Comparison of ENCODE assay signal across 27 mouse cellular contexts in the genomic region with DNA sequence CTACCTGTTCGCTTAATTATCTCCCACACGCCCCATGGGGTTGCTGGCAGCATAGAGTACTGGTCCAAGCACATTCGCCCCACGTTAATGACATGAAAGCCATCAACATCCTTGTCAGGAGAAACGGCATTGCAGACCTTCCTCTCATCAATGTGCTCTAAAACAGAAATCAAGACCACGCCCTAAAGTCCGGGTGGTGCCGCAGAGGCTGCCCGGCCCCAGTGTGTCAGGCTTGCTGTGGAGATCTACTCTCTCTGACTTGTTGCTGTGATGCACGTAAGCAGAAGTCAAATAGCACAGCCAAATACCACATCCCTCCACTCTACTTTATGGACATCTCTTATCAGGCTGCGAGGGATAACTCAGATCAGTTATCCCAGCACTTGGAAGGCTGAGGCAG. TPM values are rescaled to one million over a fixed set of nuclear protein-coding genes. Genes with fewer than 3 reads are reported as not detected.
DNase-seq lines count a peak whose midpoint lies in the region; ATAC-seq and TF ChIP-seq lines count a peak whose summit lies in the region.
"Had no signal": no experiment of that assay in that cellular context is flagged by ENCODE, and none has a peak within 500 bp of the region (broad histone marks: within the 10 kb centered on the region; RNA-seq: fewer than 3 reads in every experiment).

No protein-coding gene starts in this region.

- ATAC-seq in intestine, postnatal 0 days, result no peak
- no peak for ATAC-seq in intestine, embryonic 16.5 days
- ATAC-seq in liver, embryonic 15.5 days (ENCODE audit: insufficient read depth), result no peak
- ATAC-seq in forebrain, embryonic 16.5 days, result no peak
- ATAC-seq: forebrain, embryonic 15.5 days had no signal

- no peak for TF ChIP-seq CTCF in intestine, postnatal 0 days (IDR thresholded peaks at IDR 0.05; ENCODE audit: low read depth)

- peak; percentile 19 for DNase-seq in CD4-positive helper T cell, adult 2 months (ENCODE audit: low read depth, low spot score)
- peak; percentile 38 for DNase-seq in induced T-regulatory cell, adult 2 months (ENCODE audit: low read depth)
- DNase-seq in gastrocnemius, adult 18-20 months (ENCODE audit: low spot score), result no peak
- no peak for DNase-seq in thymus, postnatal 14 days
- DNase-seq: adrenal gland, adult 8-10 months; adrenal gland, postnatal 25 days; B cell, adult 2 months; cerebellum, adult 11-12 months; cerebellum, adult 8-10 months; cerebellum, postnatal 10 days; cerebellum, postnatal 36 days; gastrocnemius, adult 2 months; gastrocnemius, postnatal 14 days; heart, adult 18-20 months; heart, postnatal 10 days; heart, postnatal 4 days had no signal

- peaks cover 20% of the 10 kb centered on the region; the same call in 1 of the 2 replicates for H3K36me3 ChIP-seq in intestine, postnatal 0 days (ENCODE audit: control insufficient read depth, insufficient read depth)
- H3K36me3 ChIP-seq in intestine, embryonic 16.5 days (ENCODE audit: control insufficient read depth, insufficient read depth, low read length), result peaks cover 8% of the 10 kb centered on the region
- H3K36me3 ChIP-seq in liver, embryonic 15.5 days (replicated peaks), result peaks cover 73% of the 10 kb centered on the region
- H3K36me3 ChIP-seq in forebrain, embryonic 16.5 days (ENCODE audit: control insufficient read depth, insufficient read depth), result peaks cover 15% of the 10 kb centered on the region

- H3K4me3 ChIP-seq in intestine, postnatal 0 days (ENCODE audit: low read depth, low read length), result no peak overlapping the region
- H3K4me3 ChIP-seq in intestine, embryonic 16.5 days (ENCODE audit: low read length), result no peak overlapping the region
- H3K4me3 ChIP-seq in liver, embryonic 15.5 days (replicated peaks), result no peak overlapping the region
- H3K4me3 ChIP-seq in forebrain, embryonic 16.5 days (replicated peaks; ENCODE audit: low read length), result no peak overlapping the region
- H3K4me3 ChIP-seq: forebrain, embryonic 12.5 days; forebrain, embryonic 15.5 days; gastrocnemius, adult 2 months; heart, embryonic 12.5 days; heart, embryonic 15.5 days; hindbrain, embryonic 12.5 days; hindbrain, embryonic 15.5 days; intestine, embryonic 15.5 days had no signal

- H3K27ac ChIP-seq in intestine, postnatal 0 days (ENCODE audit: low read depth, low read length), result peak overlapping the region; percentile 73; the same call in 1 of the 2 replicates
- no peak overlapping the region for H3K27ac ChIP-seq in intestine, embryonic 16.5 days (ENCODE audit: low read length)
- H3K27ac ChIP-seq in liver, embryonic 15.5 days (replicated peaks), result no peak overlapping the region
- H3K27ac ChIP-seq in forebrain, embryonic 16.5 days (ENCODE audit: low read length), result no peak overlapping the region
- H3K27ac ChIP-seq: forebrain, embryonic 12.5 days; forebrain, embryonic 15.5 days; gastrocnemius, adult 2 months; heart, embryonic 15.5 days; hindbrain, embryonic 12.5 days; hindbrain, embryonic 15.5 days had no signal

- no peak overlapping the region for H3K9ac ChIP-seq in intestine, postnatal 0 days (ENCODE audit: low read depth, low read length)
- H3K9ac ChIP-seq in intestine, embryonic 16.5 days (ENCODE audit: low read depth, low read length), result no peak overlapping the region
- no peak overlapping the region for H3K9ac ChIP-seq in liver, embryonic 15.5 days
- H3K9ac ChIP-seq in forebrain, embryonic 16.5 days (replicated peaks; ENCODE audit: low read depth, low read length), result no peak overlapping the region
- H3K9ac ChIP-seq: forebrain, embryonic 12.5 days; forebrain, embryonic 15.5 days; heart, embryonic 12.5 days; heart, embryonic 15.5 days; hindbrain, embryonic 12.5 days; hindbrain, embryonic 15.5 days; intestine, embryonic 15.5 days had no signal

- no peaks in the 10 kb centered on the region for H3K4me1 ChIP-seq in intestine, postnatal 0 days (replicated peaks; ENCODE audit: control insufficient read depth, insufficient read depth, low read length)
- H3K4me1 ChIP-seq in intestine, embryonic 16.5 days (ENCODE audit: control insufficient read depth, insufficient read depth, low read length), result peaks cover 5% of the 10 kb centered on the region; the same call in 1 of the 2 replicates
- peaks cover 54% of the 10 kb centered on the region for H3K4me1 ChIP-seq in liver, embryonic 15.5 days (replicated peaks)
- peaks cover 6% of the 10 kb centered on the region for H3K4me1 ChIP-seq in forebrain, embryonic 16.5 days (replicated peaks; ENCODE audit: control insufficient read depth, insufficient read depth, low read length)
- H3K4me1 ChIP-seq: heart, embryonic 15.5 days had no signal

- H3K9me3 ChIP-seq in intestine, postnatal 0 days (ENCODE audit: control insufficient read depth), result no peaks in the 10 kb centered on the region
- H3K9me3 ChIP-seq in intestine, embryonic 16.5 days (ENCODE audit: control insufficient read depth, low read length), result no peaks in the 10 kb centered on the region
- H3K9me3 ChIP-seq in liver, embryonic 15.5 days (replicated peaks), result no peaks in the 10 kb centered on the region
- H3K9me3 ChIP-seq in forebrain, embryonic 16.5 days (ENCODE audit: control insufficient read depth, low read length), result no peaks in the 10 kb centered on the region
- H3K9me3 ChIP-seq: forebrain, embryonic 12.5 days; forebrain, embryonic 15.5 days; heart, embryonic 12.5 days; heart, embryonic 15.5 days; hindbrain, embryonic 12.5 days; hindbrain, embryonic 15.5 days; intestine, embryonic 15.5 days had no signal

- no peaks in the 10 kb centered on the region for H3K27me3 ChIP-seq in intestine, postnatal 0 days (replicated peaks; ENCODE audit: control insufficient read depth, insufficient read depth, low read length)
- no peaks in the 10 kb centered on the region for H3K27me3 ChIP-seq in intestine, embryonic 16.5 days (replicated peaks; ENCODE audit: control insufficient read depth, insufficient read depth, low read length)
- no peaks in the 10 kb centered on the region for H3K27me3 ChIP-seq in liver, embryonic 15.5 days
- H3K27me3 ChIP-seq in forebrain, embryonic 16.5 days (replicated peaks; ENCODE audit: control insufficient read depth, insufficient read depth, low read length), result no peaks in the 10 kb centered on the region
- H3K27me3 ChIP-seq: forebrain, embryonic 12.5 days; forebrain, embryonic 15.5 days; heart, embryonic 12.5 days; heart, embryonic 15.5 days; hindbrain, embryonic 12.5 days; hindbrain, embryonic 15.5 days; intestine, embryonic 15.5 days had no signal

- WGBS in intestine, postnatal 0 days, result 80% methylated on average over 11 of the region's 11 CpGs
- 93% methylated on average over 11 of the region's 11 CpGs for WGBS in intestine, embryonic 16.5 days
- 62% methylated on average over 11 of the region's 11 CpGs for WGBS in liver, embryonic 15.5 days (ENCODE audit: insufficient replicate concordance)
- 96% methylated on average over 11 of the region's 11 CpGs for WGBS in forebrain, embryonic 16.5 days

- H3K4me2 ChIP-seq in intestine, postnatal 0 days (replicated peaks; ENCODE audit: low read depth), result 0 out of 2 replicates have a peak overlapping the region, but pooled peaks have one; percentile 32
- H3K4me2 ChIP-seq in intestine, embryonic 16.5 days (ENCODE audit: low read depth, low read length), result no peak overlapping the region
- H3K4me2 ChIP-seq in liver, embryonic 15.5 days, result 0 out of 2 replicates have a peak overlapping the region, but pooled peaks have one; percentile 2
- H3K4me2 ChIP-seq in forebrain, embryonic 16.5 days (ENCODE audit: low read length), result no peak overlapping the region
- H3K4me2 ChIP-seq: forebrain, embryonic 12.5 days; forebrain, embryonic 15.5 days; heart, embryonic 12.5 days; heart, embryonic 15.5 days; hindbrain, embryonic 12.5 days; hindbrain, embryonic 15.5 days; intestine, embryonic 15.5 days had no signal

RNA-seq across cellular contexts. Expression of gene Mthfd2, which starts 14.5 kb away (rescaled TPM):
- polyA plus RNA-seq in intestine, postnatal 0 days (2015; fragmentation: Nextera tagmentation; extraction: Ambion mirVana), result 17.6 and 18.4 TPM in 2 replicates
- polyA plus RNA-seq in intestine, embryonic 16.5 days (2015; fragmentation: Nextera tagmentation; extraction: Ambion mirVana), result 36.4 and 43.5 TPM in 2 replicates
- 61.6 and 67.8 TPM in 2 replicates for polyA plus RNA-seq in liver, embryonic 15.5 days (2015; fragmentation: Nextera tagmentation; extraction: Ambion mirVana)
- 1 to 10 TPM; 3.0 to 3.2 TPM for total RNA-seq in gastrocnemius, adult 18-20 months (2021)
- polyA plus RNA-seq in forebrain, embryonic 16.5 days (2015; fragmentation: Nextera tagmentation; extraction: Ambion mirVana), result 22.3 and 28.6 TPM in 2 replicates

RNA-seq across cellular contexts. Expression of gene Mob1a, which starts 14.6 kb away (rescaled TPM):
- polyA plus RNA-seq in intestine, postnatal 0 days (2015; fragmentation: Nextera tagmentation; extraction: Ambion mirVana), result 29.7 and 30.8 TPM in 2 replicates
- 50.8 and 52.8 TPM in 2 replicates for polyA plus RNA-seq in intestine, embryonic 16.5 days (2015; fragmentation: Nextera tagmentation; extraction: Ambion mirVana)
- 34.9 and 35.9 TPM in 2 replicates for polyA plus RNA-seq in liver, embryonic 15.5 days (2015; fragmentation: Nextera tagmentation; extraction: Ambion mirVana)
- 10 to 100 TPM in 1 of 2 experiments, 1 to 10 TPM in 1; 8.0 to 12.4 TPM for total RNA-seq in gastrocnemius, adult 18-20 months (2021)
- polyA plus RNA-seq in forebrain, embryonic 16.5 days (2015; fragmentation: Nextera tagmentation; extraction: Ambion mirVana), result 30.2 and 36.6 TPM in 2 replicates

RNA-seq across cellular contexts. Expression of gene Bola3, which starts 37.7 kb away (rescaled TPM):
- 167 and 184 TPM in 2 replicates for polyA plus RNA-seq in intestine, postnatal 0 days (2015; fragmentation: Nextera tagmentation; extraction: Ambion mirVana)
- 173 and 186 TPM in 2 replicates for polyA plus RNA-seq in intestine, embryonic 16.5 days (2015; fragmentation: Nextera tagmentation; extraction: Ambion mirVana)
- 204 and 248 TPM in 2 replicates for polyA plus RNA-seq in liver, embryonic 15.5 days (2015; fragmentation: Nextera tagmentation; extraction: Ambion mirVana)
- total RNA-seq in gastrocnemius, adult 18-20 months (2021), result 100 to 1,000 TPM; 249 to 275 TPM
- 48.2 and 49.3 TPM in 2 replicates for polyA plus RNA-seq in forebrain, embryonic 16.5 days (2015; fragmentation: Nextera tagmentation; extraction: Ambion mirVana)

Comparison
In these comparisons a context has a peak if more than half of its experiments do, and no peak if none do; other contexts are left out.
1. H3K4me2 ChIP-seq: peak in intestine, postnatal 0 days (single experiment) and liver, embryonic 15.5 days (single experiment); none in intestine, embryonic 16.5 days (single experiment) and forebrain, embryonic 16.5 days (single experiment).
2. DNase-seq: peak in CD4-positive helper T cell, adult 2 months (single experiment) and induced T-regulatory cell, adult 2 months (single experiment); none in gastrocnemius, adult 18-20 months (single experiment) and thymus, postnatal 14 days (single experiment).